Mouse (Mus musculus): ENCODE data around the gene Nrip1.

The Nrip1 gene

GRCm38 (mm10) chr16:76316940-76317822 lies 56.4 kb downstream of the Nrip1 start:
- in situ Hi-C loops (cut with MseI, MboI) = no loop called here

DNA sequence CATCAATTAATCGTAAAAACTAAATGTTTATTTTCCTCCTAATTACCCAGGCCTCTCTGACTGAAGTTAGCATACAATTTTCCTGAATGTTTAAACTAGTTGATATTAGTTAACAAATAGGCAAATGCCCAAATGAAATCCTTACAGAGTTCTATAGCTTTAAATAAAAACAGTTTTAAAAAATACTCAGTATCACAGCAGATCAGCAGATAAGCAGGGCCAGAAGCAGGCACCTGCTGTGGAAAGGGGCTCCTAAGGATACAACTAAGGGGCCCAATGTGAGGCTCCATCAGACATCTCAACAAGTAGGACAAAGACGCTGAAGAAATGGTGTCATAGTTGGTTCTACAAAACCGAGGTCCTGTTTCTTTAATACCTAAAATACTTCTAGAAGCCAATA lies 58.0 kb downstream of the Nrip1 start:
- in situ Hi-C loops (cut with MseI, MboI) = no loop called here

GRCm38 (mm10) chr16:76314013-76314950 lies 59.3 kb downstream of the Nrip1 start:
- in situ Hi-C loops (cut with MseI, MboI) = no loop called here

DNA sequence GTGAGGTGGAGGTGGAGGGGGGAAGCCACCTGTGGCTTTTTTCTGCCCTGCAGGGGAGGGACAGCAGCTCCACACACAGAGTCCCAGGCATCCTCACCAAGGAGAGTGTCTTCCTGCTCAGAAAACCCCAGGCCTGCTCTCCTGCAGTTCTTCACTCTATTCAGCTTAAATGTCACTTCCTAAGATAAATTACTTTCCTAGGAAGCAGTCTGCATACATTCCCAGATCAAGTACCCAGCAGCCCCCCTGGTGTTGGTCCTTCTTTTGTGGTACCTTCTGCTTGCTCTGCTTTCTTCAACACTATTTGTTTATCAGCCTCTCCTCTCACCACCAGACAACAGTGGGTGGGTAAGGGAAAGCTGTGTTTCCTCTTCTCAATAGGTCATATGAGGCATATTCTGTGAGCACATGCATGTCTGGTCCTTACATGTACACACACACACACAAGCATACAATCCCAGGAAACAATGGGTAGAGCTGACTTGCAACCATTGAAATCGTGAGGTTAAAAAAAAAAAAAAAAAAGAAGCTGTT lies 60.7 kb downstream of the Nrip1 start:
- in situ Hi-C loops (cut with MseI, MboI) = no loop called here

DNA sequence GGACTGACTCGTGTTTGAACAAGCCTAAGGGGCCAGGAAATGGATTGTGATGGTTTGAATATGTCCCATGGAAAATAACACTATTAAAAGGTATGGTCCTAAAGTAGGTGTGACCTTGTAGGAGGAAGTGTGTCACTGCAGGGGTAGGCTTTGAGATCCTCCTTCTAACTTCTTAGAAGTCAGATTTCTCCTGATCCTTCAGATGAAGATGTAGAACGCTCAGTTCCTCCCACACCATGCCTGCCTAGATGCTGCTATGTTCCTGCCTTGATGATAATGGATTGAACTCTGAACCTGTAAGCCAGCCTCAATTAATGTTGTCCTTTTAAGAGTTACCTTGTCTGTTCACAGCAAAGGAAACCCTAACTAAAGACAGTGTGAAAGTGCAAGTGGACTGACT lies 62.8 kb downstream of the Nrip1 start:
- in situ Hi-C loops (cut with MseI, MboI) = no loop called here

DNA sequence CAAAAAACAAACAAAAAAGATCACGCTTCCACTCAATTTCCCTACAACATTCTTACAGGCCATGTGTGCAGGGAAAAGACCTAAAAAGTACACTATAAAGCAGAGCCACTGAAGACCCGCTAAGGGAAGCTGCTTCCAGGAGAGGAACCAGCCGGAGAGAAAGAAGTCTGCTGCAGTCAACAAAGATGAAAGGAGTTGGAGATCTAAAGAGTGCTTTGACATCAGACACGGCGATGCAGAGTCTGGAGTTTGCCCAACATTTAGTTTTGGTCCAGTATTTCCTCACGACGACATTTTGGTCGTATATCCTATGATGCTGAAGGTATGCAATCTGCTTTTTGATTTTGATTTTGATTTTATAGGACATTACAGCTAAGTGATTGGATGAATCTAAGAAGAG lies 63.3 kb downstream of the Nrip1 start:
- in situ Hi-C loops (cut with MseI, MboI) = no loop called here

DNA sequence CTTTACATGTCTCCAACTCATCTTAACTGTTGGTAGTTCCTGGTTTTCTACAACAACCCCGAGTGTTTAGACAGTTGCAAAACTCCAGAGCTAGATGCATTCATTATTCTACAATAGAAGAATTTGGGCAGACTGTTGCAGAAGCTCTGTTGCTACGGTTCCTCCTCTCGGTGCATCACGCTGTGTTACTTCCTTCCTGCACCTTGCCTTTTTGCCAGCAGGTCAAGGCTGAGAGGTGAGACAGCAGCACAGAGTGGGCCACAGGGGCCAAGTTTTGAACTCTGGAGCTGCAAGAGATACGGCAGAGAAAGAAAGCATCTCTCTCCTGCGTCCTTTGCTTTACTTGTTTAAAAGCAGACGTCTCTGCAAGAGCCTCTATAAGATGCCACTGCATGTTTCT lies 64.3 kb downstream of the Nrip1 start:
- in situ Hi-C loops (cut with MseI, MboI) = no loop called here

DNA sequence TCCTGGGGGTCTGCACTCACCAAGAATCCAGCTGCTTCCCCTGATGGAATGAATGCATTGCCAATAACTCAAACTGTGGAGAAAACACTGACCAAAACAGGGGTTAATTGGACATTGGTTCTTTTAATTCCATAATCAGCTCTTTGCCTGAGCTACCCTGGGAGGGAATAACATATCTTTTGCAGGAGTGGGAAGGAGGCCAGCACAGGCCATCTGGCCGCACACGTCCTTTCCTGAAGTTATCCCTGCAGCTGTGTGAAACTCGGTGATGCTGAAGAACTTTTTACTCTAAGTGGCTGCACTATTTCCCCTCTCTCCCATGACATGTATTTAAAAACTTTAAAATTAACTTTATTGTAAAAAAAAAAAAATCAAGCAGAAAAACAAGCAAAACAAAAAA lies 66.6 kb downstream of the Nrip1 start:
- in situ Hi-C loops (cut with MseI, MboI) = no loop called here

DNA sequence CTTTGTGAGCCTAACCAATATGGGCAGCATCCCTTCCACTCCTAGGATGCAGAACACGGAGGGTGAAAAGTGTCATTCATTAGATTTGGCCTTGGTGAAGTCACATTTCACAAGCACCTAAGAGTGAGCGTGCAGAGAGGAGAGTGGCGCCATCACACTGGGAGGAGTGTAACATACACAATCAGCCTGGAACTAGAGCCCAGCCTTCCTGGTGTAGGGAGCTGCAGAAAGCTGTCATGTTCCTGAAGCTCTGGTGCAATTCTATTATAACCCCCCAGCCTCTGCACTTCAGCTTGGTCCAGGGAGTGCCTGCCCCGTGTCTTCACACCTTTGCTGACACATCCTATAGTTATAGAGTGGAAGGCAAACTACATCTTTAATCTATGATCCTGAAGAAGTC lies 67.2 kb downstream of the Nrip1 start:
- in situ Hi-C loops (cut with MseI, MboI) = no loop called here

DNA sequence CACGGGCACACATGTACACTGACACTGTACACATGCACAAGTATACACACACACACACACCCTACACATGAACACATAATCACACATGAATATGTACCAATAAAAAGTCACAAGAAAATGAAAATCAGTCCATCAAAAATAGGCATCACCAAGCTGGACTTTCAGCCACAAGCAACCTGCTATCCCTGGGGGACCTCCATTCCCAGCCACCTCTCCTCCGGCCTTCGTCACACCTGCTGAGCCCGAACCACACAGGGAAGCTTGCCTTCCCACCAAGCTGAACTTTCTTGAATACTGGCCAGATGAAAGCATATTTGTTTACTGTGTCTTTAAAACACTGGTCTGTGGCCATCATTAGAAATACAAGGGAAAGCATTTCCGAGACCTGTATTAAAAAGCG lies 70.2 kb downstream of the Nrip1 start:
- in situ Hi-C loops (cut with MseI, MboI) = no loop called here

DNA sequence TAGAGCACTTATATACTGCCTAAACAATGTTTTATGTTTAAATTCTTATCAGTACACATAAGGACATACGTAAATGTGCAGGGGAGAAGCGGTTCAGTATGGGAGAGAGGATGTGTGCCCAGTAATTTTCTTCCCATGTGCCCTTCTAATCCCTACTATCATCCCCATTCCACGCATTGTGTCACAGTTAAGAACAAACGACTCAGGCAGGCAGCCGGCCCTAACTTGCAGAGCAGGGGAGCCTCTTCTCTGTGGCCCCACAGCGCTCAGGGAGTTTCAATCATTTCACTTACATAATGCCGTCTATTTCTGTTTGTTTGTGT lies 71.9 kb downstream of the Nrip1 start:
- in situ Hi-C loops (cut with MseI, MboI) = no loop called here

- in situ Hi-C loops (cut with MseI, MboI) = no loop called here
These were observed 72.4 kb downstream of the Nrip1 start for GRCm38 (mm10) chr16:76301037-76301727.

DNA sequence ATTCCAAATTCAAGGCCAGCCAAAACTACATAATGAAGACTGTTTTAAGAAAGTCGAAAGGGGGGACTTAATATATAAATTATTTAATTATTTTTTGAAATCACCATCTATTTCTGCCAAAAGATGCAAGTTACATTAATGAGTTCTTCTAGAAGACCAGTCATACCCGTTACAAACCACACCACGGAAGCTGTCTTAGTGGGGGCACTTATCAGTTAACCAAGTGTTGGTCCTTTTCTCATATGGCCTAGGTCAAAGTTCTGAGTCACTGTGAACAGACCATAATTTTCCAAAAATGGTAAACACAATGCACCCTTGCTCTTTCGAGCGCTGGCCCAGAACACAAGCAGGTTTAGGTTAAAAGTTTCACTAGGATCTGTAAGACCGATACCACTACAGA lies 73.2 kb downstream of the Nrip1 start:
- in situ Hi-C loops (cut with MseI, MboI) = no loop called here

- in situ Hi-C loops (cut with MseI, MboI) = no loop called here
These were observed 74.1 kb downstream of the Nrip1 start for GRCm38 (mm10) chr16:76299511-76299910.

- in situ Hi-C loops (cut with MseI, MboI) = no loop called here
These were observed 78.3 kb downstream of the Nrip1 start for GRCm38 (mm10) chr16:76295322-76295721.

DNA sequence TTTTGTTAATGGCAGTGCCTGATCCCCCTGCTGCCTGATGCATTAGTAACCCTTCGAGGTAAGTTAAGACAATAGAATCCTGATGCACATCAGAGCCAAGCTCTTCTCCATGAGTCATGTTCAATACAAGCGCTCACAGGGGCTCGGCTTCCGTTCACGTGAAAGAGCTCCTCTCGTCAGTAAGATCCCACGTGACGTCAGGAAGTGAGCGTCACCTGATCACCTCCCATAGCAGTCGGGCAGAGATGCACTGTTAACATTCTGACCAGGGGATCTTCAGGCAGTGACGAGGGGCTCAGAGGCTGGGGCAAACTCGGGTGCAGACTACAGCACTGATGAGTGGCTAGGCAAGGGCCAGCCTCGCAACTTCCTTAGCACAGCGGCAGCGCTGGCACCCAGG lies 79.1 kb downstream of the Nrip1 start:
- in situ Hi-C loops (cut with MseI, MboI) = no loop called here

- in situ Hi-C loops (cut with MseI, MboI) = no loop called here
These were observed 79.7 kb downstream of the Nrip1 start for GRCm38 (mm10) chr16:76293765-76294463.

DNA sequence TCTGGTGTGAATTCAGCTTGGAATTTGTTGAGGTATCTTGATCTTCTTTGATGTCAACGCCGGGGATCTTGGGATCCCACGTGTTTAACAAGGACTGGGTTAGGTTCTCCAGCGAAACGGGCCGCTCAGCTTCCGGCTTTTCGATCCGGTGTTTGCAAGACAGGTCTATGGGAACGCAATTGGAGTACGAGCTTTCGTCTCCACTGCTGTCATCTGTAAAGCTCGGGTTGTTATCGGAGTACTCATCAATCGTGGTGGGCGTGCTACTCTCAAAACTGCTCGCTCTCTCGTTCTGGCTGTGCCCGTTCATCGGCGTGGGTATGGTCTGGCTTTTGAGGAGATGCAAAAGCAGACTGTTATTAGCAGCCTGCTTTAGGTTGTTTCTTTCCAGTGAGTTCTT lies 80.5 kb downstream of the Nrip1 start:
- in situ Hi-C loops (cut with MseI, MboI) = no loop called here

GRCm38 (mm10) chr16:76292656-76293055 lies 81.0 kb downstream of the Nrip1 start:
- in situ Hi-C loops (cut with MseI, MboI) = no loop called here

DNA sequence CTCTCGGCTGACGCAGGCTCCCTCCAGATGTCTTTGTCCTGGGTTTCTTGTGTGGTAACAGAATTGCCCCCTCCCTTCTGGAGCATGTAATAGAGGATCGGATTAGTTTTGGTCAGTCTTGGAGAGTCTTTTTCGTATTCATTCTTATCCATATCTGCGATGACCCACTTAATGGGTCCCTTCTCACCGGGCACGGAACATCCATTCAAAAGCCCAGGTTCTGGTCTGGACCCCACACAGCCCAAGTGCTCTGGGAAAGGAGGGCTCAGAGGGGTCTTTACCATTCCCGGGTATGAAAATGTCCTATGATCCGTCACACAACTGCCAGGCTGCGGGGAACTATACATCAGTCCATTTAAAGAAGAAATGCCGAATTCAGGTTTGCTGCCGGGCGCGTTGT lies 82.3 kb downstream of the Nrip1 start:
- in situ Hi-C loops (cut with MseI, MboI) = no loop called here

DNA sequence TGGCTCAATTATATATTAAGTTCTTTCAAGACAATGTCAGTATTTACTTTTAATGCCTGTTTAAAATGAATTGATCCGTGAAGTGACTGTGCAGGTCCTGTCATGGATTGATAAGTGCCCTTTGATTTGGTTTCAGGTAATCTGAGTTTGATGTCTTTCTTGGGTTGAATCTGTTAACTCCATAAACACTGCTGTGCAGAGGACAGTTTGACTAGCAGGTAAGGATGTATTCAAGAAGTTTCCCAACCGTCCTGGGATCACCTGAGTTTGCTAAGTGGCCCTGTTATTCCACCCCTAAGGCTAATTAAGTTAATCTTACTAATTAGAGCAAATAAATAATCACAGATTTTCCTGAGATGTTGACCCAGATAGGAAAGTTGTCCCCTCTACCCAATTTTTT lies 84.1 kb downstream of the Nrip1 start:
- in situ Hi-C loops (cut with MseI, MboI) = no loop called here
